Mouse (Mus musculus) megakaryocyte, embryonic 14.5 days (primary cell): ENCODE data around the gene Ddx10. TPM values are rescaled to one million over a fixed set of nuclear protein-coding genes. Genes with fewer than 3 reads are reported as not detected.

Experiments
- H3K27me3 ChIP-seq: replicated peaks from 2 replicates; pipeline ENCODE3; 2012; ENCODE audit warnings: inconsistent platforms
- H3K36me3 ChIP-seq: replicated peaks from 2 replicates; pipeline ENCODE3; 2012; ENCODE audit warnings: low read length, inconsistent platforms, mixed read lengths
- H3K4me1 ChIP-seq: 2 replicates; pipeline ENCODE4 v1.6.1; 2012; ENCODE audit warnings: inconsistent platforms
- H3K4me3 ChIP-seq: replicated peaks from 2 replicates; pipeline ENCODE3; 2012; ENCODE audit warnings: moderate library complexity, mild to moderate bottlenecking, inconsistent platforms
- H3K9me3 ChIP-seq: 2 replicates; pipeline ENCODE4 v1.6.1; 2012; ENCODE audit warnings: inconsistent platforms
- FLI1 ChIP-seq: IDR thresholded peaks from 2 replicates; pipeline ENCODE4 v1.6.1; 2012; ENCODE audit warnings: low read length, inconsistent platforms, mixed read lengths
- GATA1 ChIP-seq: IDR thresholded peaks from 3 replicates; pipeline ENCODE4 v1.6.1; 2012; ENCODE audit warnings: mixed read lengths, low read length, inconsistent platforms, borderline replicate concordance
- polyA plus RNA-seq: library from polyadenylated mRNA; stranded (reverse); fragments of >175 nt; gene quantifications from 2 replicates; pipeline ENCODE4 v1.2.3, GENCODE M21; 2012; ENCODE audit warnings: low replicate concordance; ENCODE audit not compliant: insufficient read depth

Gene Ddx10
- polyA plus RNA-seq, 1 experiment: 4.8 TPM

- peaks cover 8% of the 10 kb centered on the region for H3K27me3 ChIP-seq
- H3K36me3 ChIP-seq: no peaks in the 10 kb centered on the region
- no peak overlapping the region for H3K4me3 ChIP-seq
- H3K9me3 ChIP-seq: peaks cover 10% of the 10 kb centered on the region
- no peak for TF ChIP-seq GATA1
- no peak for TF ChIP-seq FLI1
- H3K4me1 ChIP-seq: peaks cover 5% of the 10 kb centered on the region
Observed at GRCm38 (mm10) chr9:53055306-53055705, 192.5 kb downstream of the Ddx10 start.

Other genes starting within 250 kb of the Ddx10 start
- 0.36 TPM in 1 of 2 replicates, not detected in the other for gene Exph5, start 53.6 kb upstream of the Ddx10 start, polyA plus RNA-seq
- 0.48 TPM in 1 of 2 replicates, not detected in the other for gene Kdelc2, start 136.0 kb upstream of the Ddx10 start, polyA plus RNA-seq
- gene 4930550C14Rik, start 154.3 kb upstream of the Ddx10 start, polyA plus RNA-seq: not detected in 2 replicates